Mouse (Mus musculus) kidney, embryonic 14.5 days (tissue): ENCODE data around the gene Gm13697. TPM values are rescaled to one million over a fixed set of nuclear protein-coding genes. Genes with fewer than 3 reads are reported as not detected.
"Not testable (repeated sequence)": the region's sequence is repeated elsewhere in the genome, so short reads cannot be mapped to it uniquely, and the experiment has no call there.

ENCODE experiments used
- ATAC-seq: fragments of 200-750 bp; cut with Nextera tagmentation; 2 replicates; pipeline ENCODE4 v1.8.0; 2017; ENCODE audit warnings: moderate number of reproducible peaks, mild to moderate bottlenecking, moderate TSS enrichment, moderate library complexity; ENCODE audit not compliant: low FRiP score, low TSS enrichment
- H3K27ac ChIP-seq: fragments of 300-500 bp; sonication (generic); 2 replicates; pipeline ENCODE4 v1.5.1; 2014; ENCODE audit warnings: low read depth, mild to moderate bottlenecking, low read length, moderate library complexity, mixed read lengths
- H3K27me3 ChIP-seq: fragments of 300-500 bp; sonication (generic); 2 replicates; pipeline ENCODE4 v1.6.1; 2014; ENCODE audit warnings: mild to moderate bottlenecking, low read length; ENCODE audit not compliant: control insufficient read depth, insufficient read depth
- H3K36me3 ChIP-seq: fragments of 300-500 bp; sonication (generic); 2 replicates; pipeline ENCODE4 v1.6.1; 2014; ENCODE audit warnings: low read length, mixed read lengths; ENCODE audit not compliant: control insufficient read depth, insufficient read depth
- H3K4me1 ChIP-seq: fragments of 300-500 bp; sonication (generic); 2 replicates; pipeline ENCODE4 v1.6.1; 2014; ENCODE audit warnings: low read length, mixed read lengths; ENCODE audit not compliant: control insufficient read depth, insufficient read depth
- H3K4me2 ChIP-seq: fragments of 300-500 bp; sonication (generic); replicated peaks from 2 replicates; pipeline ENCODE4 v1.6.1; 2014; ENCODE audit warnings: low read depth, mild to moderate bottlenecking, low read length
- H3K4me3 ChIP-seq: fragments of 300-500 bp; sonication (generic); 2 replicates; pipeline ENCODE4 v1.5.1; 2014; ENCODE audit warnings: mild to moderate bottlenecking, low read length
- H3K9ac ChIP-seq: fragments of 300-500 bp; sonication (generic); 2 replicates; pipeline ENCODE4 v1.6.1; 2014; ENCODE audit warnings: low read depth, mild to moderate bottlenecking, low read length, moderate library complexity
- H3K9me3 ChIP-seq: fragments of 300-500 bp; sonication (generic); 2 replicates; pipeline ENCODE4 v1.6.1; 2016; ENCODE audit warnings: low read length; ENCODE audit not compliant: control insufficient read depth
- WGBS: fragments of 180-500 bp; shearing (Covaris S2); extraction: QIAGEN DNeasy Blood & Tissue Kit; methylation state at CpG from one replicate; pipeline ENCODE4 v1.1.7; 2014; 5-methylcytosine and 5-hydroxymethylcytosine counted together
- polyA plus RNA-seq: library from polyadenylated mRNA; unstranded; fragments of >200 nt; fragmentation: Nextera tagmentation; extraction: Ambion mirVana; gene quantifications from 2 replicates; pipeline ENCODE4 v1.2.1, GENCODE M21; 2014

The Gm13697 gene
- polyA plus RNA-seq, 1 experiment from 2014 or later, result not detected

DNA sequence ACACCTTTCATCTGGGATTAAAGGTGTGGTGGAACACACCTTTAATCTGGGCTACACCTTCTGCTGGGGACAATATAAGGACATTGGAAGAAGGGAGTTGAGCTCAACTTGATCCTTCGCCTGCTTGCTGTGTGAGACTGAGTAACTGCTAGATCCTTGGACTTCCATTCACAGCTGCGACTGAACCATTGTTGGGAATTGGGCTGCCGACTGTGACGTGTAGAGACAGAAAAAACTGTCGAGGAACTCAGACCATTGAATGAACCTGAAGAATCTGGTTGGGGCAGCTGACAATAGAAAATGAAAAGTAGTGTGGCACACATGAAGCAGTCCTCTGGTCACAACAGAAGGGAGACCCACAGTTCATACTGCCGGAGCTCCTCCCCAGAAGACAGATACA is 5.7 kb downstream of the Gm13697 start, which contains the start of gene Gm13691:
Gene Gm13691 (plus strand): TSS at position 301 of the 400 bp plus-strand sequence.
- not testable (repeated sequence) for ATAC-seq, H3K9ac ChIP-seq, H3K4me3 ChIP-seq, H3K4me1 ChIP-seq, H3K9me3 ChIP-seq, H3K36me3 ChIP-seq, H3K27ac ChIP-seq, H3K4me2 ChIP-seq, H3K27me3 ChIP-seq
- WGBS, result no CpG with 5 or more reads among the region's 6 CpGs

GRCm38 (mm10) chr2:83993639-83994255 is 9.2 kb downstream of the Gm13697 start:
- not testable (repeated sequence) for H3K36me3 ChIP-seq, H3K4me3 ChIP-seq, H3K27me3 ChIP-seq, H3K9me3 ChIP-seq, H3K4me2 ChIP-seq, H3K9ac ChIP-seq, H3K4me1 ChIP-seq, H3K27ac ChIP-seq
- ATAC-seq, result 0 out of 2 replicates have a peak, but pooled peaks have one; percentile 55
- 29% methylated on average over 7 of the region's 9 CpGs for WGBS

DNA sequence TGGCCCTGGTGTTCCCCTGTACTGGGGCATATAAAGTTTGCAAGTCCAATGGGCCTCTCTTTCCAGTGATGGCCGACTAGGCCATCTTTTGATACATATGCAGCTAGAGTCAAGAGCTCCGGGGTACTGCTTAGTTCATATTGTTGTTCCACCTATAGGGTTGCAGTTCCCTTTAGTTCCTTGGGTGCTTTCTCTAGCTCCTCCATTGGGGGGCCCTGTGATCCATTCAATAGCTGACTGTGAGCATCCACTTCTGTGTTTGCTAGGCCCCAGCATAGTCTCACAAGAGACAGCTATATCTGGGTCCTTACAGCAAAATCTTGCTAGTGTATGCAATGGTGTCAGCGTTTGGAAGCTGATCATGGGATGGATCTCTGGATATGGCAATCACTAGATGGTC is 10.0 kb downstream of the Gm13697 start:
- not testable (repeated sequence) for H3K27me3 ChIP-seq, H3K4me3 ChIP-seq, H3K27ac ChIP-seq, H3K9me3 ChIP-seq, H3K4me1 ChIP-seq, H3K9ac ChIP-seq, H3K36me3 ChIP-seq, ATAC-seq, H3K4me2 ChIP-seq
- WGBS, result no CpG with 5 or more reads among the region's 3 CpGs

GRCm38 (mm10) chr2:84008913-84009312 is 24.4 kb downstream of the Gm13697 start:
- Histone ChIP-seq H3K4me3 (no peak overlapping the region), H3K36me3 (no peaks in the 10 kb centered on the region), H3K9me3 (no peaks in the 10 kb centered on the region), H3K9ac (no peak overlapping the region), H3K27me3 (no peaks in the 10 kb centered on the region), H3K27ac (no peak overlapping the region), H3K4me1 (no peaks in the 10 kb centered on the region), H3K4me2 (no peak overlapping the region)
- 66% methylated on average over 1 of the region's 1 CpGs for WGBS
- ATAC-seq, result no peak

GRCm38 (mm10) chr2:84009818-84010217 is 25.3 kb downstream of the Gm13697 start:
- Histone ChIP-seq H3K27me3 (no peaks in the 10 kb centered on the region), H3K4me3 (no peak overlapping the region), H3K9me3 (no peaks in the 10 kb centered on the region), H3K4me2 (no peak overlapping the region), H3K9ac (no peak overlapping the region), H3K4me1 (no peaks in the 10 kb centered on the region), H3K27ac (no peak overlapping the region), H3K36me3 (no peaks in the 10 kb centered on the region)
- no peak for ATAC-seq
- 75% methylated on average over 3 of the region's 3 CpGs for WGBS

DNA sequence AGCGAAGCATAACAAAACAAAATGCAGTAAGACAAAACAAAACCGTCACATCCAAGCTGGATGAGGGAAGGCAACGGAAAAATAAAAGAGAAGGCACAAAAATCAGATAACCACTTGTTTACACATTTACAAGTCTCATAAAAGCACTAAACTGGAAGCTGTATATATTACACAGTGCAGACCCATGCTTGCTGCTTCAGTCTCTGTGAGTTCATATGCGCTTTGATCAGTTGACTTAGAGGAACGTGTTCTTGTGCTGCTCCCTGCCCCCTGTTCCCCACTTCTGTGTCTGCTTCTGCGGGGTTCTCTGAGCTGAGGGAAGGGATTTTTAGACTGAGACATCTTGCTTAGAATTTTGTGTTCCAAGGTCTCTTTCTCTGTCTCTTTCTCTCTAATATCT is 30.0 kb downstream of the Gm13697 start:
- Histone ChIP-seq H3K9ac (no peak overlapping the region), H3K9me3 (no peaks in the 10 kb centered on the region), H3K27me3 (no peaks in the 10 kb centered on the region), H3K27ac (no peak overlapping the region), H3K4me2 (no peak overlapping the region), H3K4me3 (no peak overlapping the region), H3K36me3 (no peaks in the 10 kb centered on the region), H3K4me1 (no peaks in the 10 kb centered on the region)
- no peak for ATAC-seq
- WGBS, result 73% methylated on average over 6 of the region's 6 CpGs

DNA sequence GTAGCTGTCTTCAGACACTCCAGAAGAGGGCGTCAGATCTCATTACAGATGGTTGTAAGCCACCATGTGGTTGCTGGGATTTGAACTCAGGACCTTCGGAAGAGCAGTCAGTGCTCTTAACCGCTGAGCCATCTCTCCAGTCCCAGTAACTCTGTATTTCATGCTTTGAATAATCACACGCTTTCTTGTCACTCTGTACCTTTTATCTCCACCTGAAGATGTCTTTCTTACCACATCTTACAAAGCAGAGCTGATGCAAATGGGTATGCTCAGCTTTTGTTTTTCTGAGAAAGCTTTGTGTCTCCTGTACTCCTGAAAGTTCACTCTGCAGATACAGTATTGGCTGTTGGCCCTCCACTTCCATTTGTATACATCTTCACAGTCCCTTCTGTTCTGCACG is 31.7 kb downstream of the Gm13697 start:
- not testable (repeated sequence) for H3K4me1 ChIP-seq, H3K27ac ChIP-seq, H3K27me3 ChIP-seq, H3K9me3 ChIP-seq, H3K9ac ChIP-seq, H3K4me2 ChIP-seq, H3K36me3 ChIP-seq, H3K4me3 ChIP-seq, ATAC-seq
- WGBS, result 84% methylated on average over 4 of the region's 5 CpGs

- no peak for ATAC-seq
- 53% methylated on average over 3 of the region's 3 CpGs for WGBS
- Histone ChIP-seq H3K9me3 (no peaks in the 10 kb centered on the region), H3K4me1 (no peaks in the 10 kb centered on the region), H3K9ac (no peak overlapping the region), H3K4me2 (no peak overlapping the region), H3K4me3 (no peak overlapping the region), H3K36me3 (no peaks in the 10 kb centered on the region), H3K27ac (peak overlapping the region; percentile 30; the same call in 1 of the 2 replicates), H3K27me3 (no peaks in the 10 kb centered on the region)
These were observed 33.8 kb downstream of the Gm13697 start for GRCm38 (mm10) chr2:84018330-84018729.

DNA sequence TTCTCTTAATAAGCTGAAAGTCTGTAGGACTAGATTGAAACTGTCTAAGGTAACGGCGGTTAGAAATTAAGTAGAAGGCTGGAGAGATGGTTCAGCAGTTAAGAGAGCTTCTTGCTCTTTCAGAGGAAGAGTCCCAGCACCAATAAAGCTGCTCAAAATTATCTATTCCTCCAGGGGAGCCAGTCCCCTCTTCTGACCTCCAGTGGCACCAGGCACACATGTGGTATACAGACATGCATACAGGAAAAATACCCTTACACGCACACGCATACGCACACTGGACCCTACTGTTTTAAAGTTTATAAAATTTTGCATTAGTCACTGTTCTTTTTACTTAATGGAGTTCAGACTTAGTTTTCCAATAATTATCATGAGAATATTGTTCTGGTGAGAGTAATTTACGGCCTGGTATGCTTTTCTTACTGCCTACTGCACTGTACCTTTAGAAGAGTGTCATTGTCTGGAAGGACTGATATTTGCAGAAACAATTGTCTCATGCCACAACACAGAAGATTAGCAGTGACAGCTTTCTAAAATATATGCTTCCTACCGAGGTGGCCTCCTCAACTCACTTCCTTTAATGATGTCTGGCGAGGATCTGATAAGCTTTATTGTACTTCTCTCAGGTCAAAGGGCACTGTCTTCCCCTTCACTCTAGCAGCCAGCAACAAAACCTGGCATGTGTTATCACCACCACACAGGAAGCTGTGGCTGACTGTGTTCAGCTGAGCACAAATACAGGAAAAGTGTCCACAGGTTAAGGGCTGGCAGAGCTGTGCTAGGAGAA is 35.2 kb downstream of the Gm13697 start:
- H3K9me3 ChIP-seq, result no peaks in the 10 kb centered on the region
- ATAC-seq, result peak; percentile 55; the same call in 1 of the 2 replicates
- H3K9ac ChIP-seq, result no peak overlapping the region
- no peaks in the 10 kb centered on the region for H3K4me1 ChIP-seq
- no peaks in the 10 kb centered on the region for H3K27me3 ChIP-seq
- no peak overlapping the region for H3K4me2 ChIP-seq
- no peaks in the 10 kb centered on the region for H3K36me3 ChIP-seq
- WGBS, result 68% methylated on average over 8 of the region's 8 CpGs
- no peak overlapping the region for H3K4me3 ChIP-seq
- peak overlapping the region; percentile 55; the same call in 1 of the 2 replicates for H3K27ac ChIP-seq
